Mouse (Mus musculus) MEL (cell line): ENCODE results near the gene Amh.

Experiments
- CHD1 ChIP-seq: IDR thresholded peaks from 2 replicates; pipeline ENCODE4 v1.6.1; 2012; ENCODE audit warnings: low read depth, mild to moderate bottlenecking, inconsistent platforms, low read length, improper control_type of control experiment
- GATA1 ChIP-seq: IDR thresholded peaks from 2 replicates; pipeline ENCODE4 v1.6.1; 2011; ENCODE audit warnings: low read depth, low read length, improper control_type of control experiment
- MXI1 ChIP-seq: IDR thresholded peaks from 2 replicates; pipeline ENCODE4 v1.6.1; 2011; ENCODE audit warnings: mild to moderate bottlenecking, low read depth, low read length, improper control_type of control experiment
- MYC ChIP-seq: IDR thresholded peaks from 2 replicates; pipeline ENCODE4 v1.6.1; 2011; ENCODE audit warnings: low read depth, mild to moderate bottlenecking, low read length, improper control_type of control experiment, moderate library complexity
- POLR2A ChIP-seq, 2 experiments: IDR thresholded peaks; 2 replicates each; pipeline ENCODE4 v1.6.1; 2011 to 2012; ENCODE audit warnings: low read length in 2 of 2, mild to moderate bottlenecking in 2 of 2, control low read depth in 1 of 2, improper control_type of control experiment in 1 of 2, low read depth in 1 of 2, moderate library complexity in 1 of 2; ENCODE audit not compliant: control insufficient read depth in 1 of 2, insufficient read depth in 1 of 2, poor library complexity in 1 of 2
- POLR2AphosphoS5 ChIP-seq: IDR thresholded peaks from 2 replicates; pipeline ENCODE4 v1.6.1; 2012; ENCODE audit warnings: low read depth, borderline replicate concordance, mild to moderate bottlenecking, inconsistent platforms, low read length, moderate library complexity, mixed read lengths
- ZC3H11A ChIP-seq: IDR thresholded peaks from 2 replicates; pipeline ENCODE4 v1.6.1; 2012; ENCODE audit warnings: low read depth, mild to moderate bottlenecking, inconsistent platforms, low read length, improper control_type of control experiment

GRCm38 (mm10) chr10:80787517-80787916, 17.5 kb upstream of the Amh start:
- TF ChIP-seq MYC, result no peak
- no peak for TF ChIP-seq POLR2AphosphoS5
- no peak for TF ChIP-seq POLR2A (IDR thresholded peaks at IDR 0.05; ENCODE audit: control insufficient read depth in 1 of 2, insufficient read depth in 1 of 2, low read depth in 1 of 2, low read length in 2 of 2, poor library complexity in 1 of 2)
- TF ChIP-seq MXI1, result no peak
- no peak for TF ChIP-seq ZC3H11A
- no peak for TF ChIP-seq GATA1
- TF ChIP-seq CHD1, result no peak
